Mouse (Mus musculus): Measurements from ENCODE around the gene Hoxb13.

DNA sequence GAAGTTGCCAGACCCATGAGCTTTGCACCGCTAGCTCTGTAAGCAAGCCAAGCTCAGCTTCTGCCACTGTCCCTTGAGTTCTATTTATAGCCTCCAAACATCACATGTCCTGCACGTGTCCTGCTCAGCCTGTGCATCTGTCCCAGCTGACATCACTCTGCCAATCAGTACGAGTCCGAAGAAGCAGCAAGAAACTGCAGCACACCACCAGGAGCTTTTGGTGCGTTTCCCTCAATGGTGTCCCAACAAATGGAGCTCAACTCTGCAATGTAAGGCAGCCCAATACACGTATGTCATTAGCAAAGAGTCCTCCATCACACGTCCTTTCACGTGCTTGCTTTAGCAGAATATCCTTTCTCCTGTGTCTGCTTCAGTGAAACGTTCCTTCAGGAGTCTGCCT is 33.6 kb downstream of the Hoxb13 start:
- TF ChIP-seq POLR2A (IDR thresholded peaks at IDR 0.05; ENCODE audit: low read depth, low read length), result no peak
- no peak for TF ChIP-seq CTCF (IDR thresholded peaks at IDR 0.05; ENCODE audit: extremely low read depth, insufficient read length, insufficient replicate concordance, low read depth, low read length)

Measured in small intestine, adult 2 months (tissue).